Mouse (Mus musculus) inflammation-experienced regulatory T-cells, adult 6 months (primary cell): ENCODE data around the gene Chrna10. TPM values are rescaled to one million over a fixed set of nuclear protein-coding genes. Genes with fewer than 3 reads are reported as not detected.
A peak's percentile ranks its signal among the peaks of the same experiment; 100 is the strongest.

Experiments
- ATAC-seq: one replicate; pipeline ENCODE4 v1.8.0; 2017
- polyA plus RNA-seq, 3 experiments: library from polyadenylated mRNA; unstranded; fragments of 100-300 nt; shearing (Covaris generic); gene quantifications; one replicate each; pipeline ENCODE4 v1.2.1; 2017

Chrna10 gene
- not detected for polyA plus RNA-seq

- no peak for ATAC-seq
Measured at GRCm38 (mm10) chr7:102116579-102117331, at the start of gene Chrna10. Chrna10 (minus strand) TSS chr7:102116828.

- ATAC-seq = no peak
Measured at GRCm38 (mm10) chr7:102153691-102154090, 37.1 kb upstream of the Chrna10 start.

GRCm38 (mm10) chr7:102137898-102138297 lies 21.3 kb upstream of the Chrna10 start:
- ATAC-seq = no peak

GRCm38 (mm10) chr7:102137464-102137863 lies 20.8 kb upstream of the Chrna10 start:
- no peak for ATAC-seq

GRCm38 (mm10) chr7:102132395-102132794 lies 15.8 kb upstream of the Chrna10 start:
- ATAC-seq = no peak

- no peak for ATAC-seq
Measured at GRCm38 (mm10) chr7:102120326-102120725, 3.7 kb upstream of the Chrna10 start.

- no peak for ATAC-seq
Measured at GRCm38 (mm10) chr7:102117382-102117781, 754 bp upstream of the Chrna10 start.

GRCm38 (mm10) chr7:102113151-102113729 lies 3.4 kb downstream of the Chrna10 start:
- ATAC-seq = no peak

- no peak for ATAC-seq
Measured at GRCm38 (mm10) chr7:102109746-102110145, 6.9 kb downstream of the Chrna10 start.

GRCm38 (mm10) chr7:102109171-102109570 lies 7.5 kb downstream of the Chrna10 start, which contains the start of gene Art5:
Art5 (minus strand) TSS chr7:102109489.
- no peak for ATAC-seq

GRCm38 (mm10) chr7:102108206-102108605 lies 8.4 kb downstream of the Chrna10 start:
- ATAC-seq = no peak

- ATAC-seq = no peak
Measured at GRCm38 (mm10) chr7:102106700-102107141, 9.9 kb downstream of the Chrna10 start.

GRCm38 (mm10) chr7:102104126-102104525 lies 12.5 kb downstream of the Chrna10 start:
- no peak for ATAC-seq

- ATAC-seq = no peak
Measured at GRCm38 (mm10) chr7:102103555-102103954, 13.1 kb downstream of the Chrna10 start.

GRCm38 (mm10) chr7:102102696-102103095 lies 13.9 kb downstream of the Chrna10 start:
- ATAC-seq = no peak

- ATAC-seq = no peak
Measured at GRCm38 (mm10) chr7:102102241-102102640, 14.4 kb downstream of the Chrna10 start.

GRCm38 (mm10) chr7:102101487-102101886 lies 15.1 kb downstream of the Chrna10 start, which contains the start of gene Art1:
Art1 (plus strand) TSS chr7:102101743.
- ATAC-seq = no peak

- no peak for ATAC-seq
Measured at GRCm38 (mm10) chr7:102100868-102101267, 15.8 kb downstream of the Chrna10 start.

- peak; percentile 91 for ATAC-seq
Measured at GRCm38 (mm10) chr7:102099760-102100661, 16.6 kb downstream of the Chrna10 start.

- no peak for ATAC-seq
Measured at GRCm38 (mm10) chr7:102087336-102087735, 29.3 kb downstream of the Chrna10 start.

GRCm38 (mm10) chr7:102084041-102084696 lies 32.5 kb downstream of the Chrna10 start:
- ATAC-seq = no peak

GRCm38 (mm10) chr7:102082816-102083215 lies 33.8 kb downstream of the Chrna10 start, which contains the start of gene Trpc2:
Trpc2 (plus strand) TSS chr7:102083116.
- ATAC-seq = no peak
